Mouse (Mus musculus) stomach, postnatal 0 days (tissue): ENCODE results near the gene Cnga4. TPM values are rescaled to one million over a fixed set of nuclear protein-coding genes. Genes with fewer than 3 reads are reported as not detected.

Experiments
- ATAC-seq: fragments of 200-750 bp; cut with Nextera tagmentation; 2 replicates; pipeline ENCODE4 v1.8.0; 2017; ENCODE audit not compliant: low FRiP score, low TSS enrichment
- DNase-seq: peaks from one replicate; pipeline ENCODE4 v3.0.0-alpha.2; 2016; ENCODE audit warnings: low spot score
- H3K27ac ChIP-seq: fragments of 300-500 bp; sonication (generic); replicated peaks from 2 replicates; pipeline ENCODE4 v1.5.1; 2014; ENCODE audit warnings: mild to moderate bottlenecking, control low read depth
- H3K27me3 ChIP-seq: fragments of 300-500 bp; sonication (generic); 2 replicates; pipeline ENCODE4 v1.6.1; 2014; ENCODE audit warnings: low read length; ENCODE audit not compliant: control insufficient read depth, insufficient read depth
- H3K36me3 ChIP-seq: fragments of 300-500 bp; sonication (generic); 2 replicates; pipeline ENCODE4 v1.6.1; 2014; ENCODE audit warnings: low read length, mixed read lengths; ENCODE audit not compliant: control insufficient read depth, insufficient read depth
- H3K4me1 ChIP-seq: fragments of 300-500 bp; sonication (generic); replicated peaks from 2 replicates; pipeline ENCODE4 v1.6.1; 2014; ENCODE audit warnings: antibody characterized with exemption; ENCODE audit not compliant: control insufficient read depth, insufficient read depth
- H3K4me2 ChIP-seq: fragments of 300-500 bp; sonication (generic); replicated peaks from 2 replicates; pipeline ENCODE4 v1.6.1; 2014; ENCODE audit warnings: low read depth, mild to moderate bottlenecking, control low read depth, moderate library complexity
- H3K4me3 ChIP-seq: fragments of 300-500 bp; sonication (generic); 2 replicates; pipeline ENCODE4 v1.5.1; 2014; ENCODE audit warnings: low read depth, low read length, control low read depth
- H3K9ac ChIP-seq: fragments of 300-500 bp; sonication (generic); 2 replicates; pipeline ENCODE4 v1.6.1; 2014; ENCODE audit warnings: mild to moderate bottlenecking, low read length, control low read depth, mixed read lengths
- H3K9me3 ChIP-seq: fragments of 300-500 bp; sonication (generic); 2 replicates; pipeline ENCODE4 v1.6.1; 2016; ENCODE audit warnings: low read length; ENCODE audit not compliant: control insufficient read depth
- CTCF ChIP-seq: IDR thresholded peaks from 2 replicates; pipeline ENCODE4 v1.5.1; 2016; ENCODE audit warnings: antibody characterized with exemption, low read depth, mild to moderate bottlenecking, moderate library complexity
- EP300 ChIP-seq: optimal IDR thresholded peaks from 2 replicates; pipeline ENCODE3; 2016; ENCODE audit warnings: antibody characterized with exemption
- WGBS: fragments of 180-500 bp; shearing (Covaris S2); extraction: QIAGEN DNeasy Blood & Tissue Kit; methylation state at CpG from one replicate; pipeline ENCODE4 v1.1.7; 2014; 5-methylcytosine and 5-hydroxymethylcytosine counted together
- polyA plus RNA-seq: library from polyadenylated mRNA; unstranded; fragments of >200 nt; fragmentation: Nextera tagmentation; extraction: Ambion mirVana; gene quantifications from 2 replicates; pipeline ENCODE4 v1.2.1, GENCODE M21; 2015

The Cnga4 gene
- polyA plus RNA-seq, 1 experiment from 2014 or later: not detected

DNA sequence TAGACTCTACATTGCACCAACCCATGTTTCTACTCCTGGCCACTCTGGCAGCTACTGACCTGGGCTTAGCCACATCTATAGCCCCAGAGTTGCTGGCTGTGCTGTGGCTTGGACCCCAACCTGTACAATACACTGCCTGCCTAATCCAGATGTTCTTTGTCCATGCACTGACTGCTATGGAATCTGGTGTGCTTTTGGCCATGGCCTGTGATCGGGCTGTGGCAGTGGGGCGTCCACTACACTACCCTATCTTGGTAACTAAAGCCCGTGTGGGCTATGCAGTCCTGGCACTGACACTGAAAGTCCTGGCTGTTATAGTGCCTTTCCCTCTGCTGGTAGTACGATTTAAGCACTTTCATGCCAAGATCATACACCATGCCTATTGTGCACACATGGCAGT, 35.8 kb upstream of the Cnga4 start:
- no peak overlapping the region for H3K4me2 ChIP-seq
- H3K27me3 ChIP-seq: no peaks in the 10 kb centered on the region
- no peak overlapping the region for H3K9ac ChIP-seq
- no peaks in the 10 kb centered on the region for H3K36me3 ChIP-seq
- ATAC-seq (no peak), DNase-seq (no peak)
- no peak overlapping the region for H3K4me3 ChIP-seq
- no peak overlapping the region for H3K27ac ChIP-seq
- 90% methylated on average over 4 of the region's 4 CpGs for WGBS
- no peaks in the 10 kb centered on the region for H3K4me1 ChIP-seq
- no peaks in the 10 kb centered on the region for H3K9me3 ChIP-seq
- TF ChIP-seq CTCF: no peak

DNA sequence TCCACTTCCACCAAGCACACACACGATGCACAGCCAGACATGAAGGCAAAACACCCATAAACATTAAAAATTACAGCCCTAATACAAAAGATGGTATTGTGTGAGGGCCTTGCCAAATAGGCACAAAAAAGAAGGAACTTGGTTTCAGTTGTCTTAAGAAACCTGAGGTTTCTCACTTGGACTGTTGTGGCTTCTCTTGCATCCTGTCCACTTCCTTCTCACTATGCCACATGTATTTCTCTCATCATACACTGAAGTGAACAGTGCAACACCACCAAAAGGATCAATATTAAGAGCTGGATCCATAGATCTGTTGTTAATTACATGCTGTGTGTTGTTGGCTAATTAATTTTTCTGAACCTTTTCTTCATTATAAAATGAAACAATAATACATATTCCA, 31.5 kb upstream of the Cnga4 start:
- Histone ChIP-seq H3K4me1 (no peaks in the 10 kb centered on the region), H3K4me3 (no peak overlapping the region), H3K4me2 (no peak overlapping the region), H3K36me3 (peaks cover 4% of the 10 kb centered on the region), H3K27me3 (no peaks in the 10 kb centered on the region), H3K9me3 (no peaks in the 10 kb centered on the region), H3K9ac (no peak overlapping the region), H3K27ac (no peak overlapping the region)
- WGBS: 72% methylated on average over 1 of the region's 1 CpGs
- no peak for ATAC-seq
- TF ChIP-seq CTCF: no peak
- no peak for TF ChIP-seq EP300
- DNase-seq: no peak

DNA sequence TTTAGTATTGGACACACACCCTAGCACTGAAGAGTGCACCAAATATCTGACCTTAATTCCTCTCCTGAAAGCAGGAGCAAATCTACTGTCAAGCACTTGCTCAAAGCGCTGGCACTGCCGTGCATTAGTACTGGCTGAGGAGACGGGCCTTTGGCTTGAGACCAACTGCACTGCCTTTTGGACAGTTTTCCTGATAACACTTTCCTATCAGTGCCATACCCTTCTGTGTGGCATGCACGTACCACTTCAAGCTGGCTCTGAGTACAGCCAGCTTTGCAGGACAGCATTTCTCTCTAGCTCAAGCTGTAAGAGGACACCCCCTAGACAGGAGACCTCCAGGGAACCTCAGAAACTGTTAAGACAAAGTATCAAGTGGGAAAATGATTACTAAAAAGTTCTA, 30.9 kb upstream of the Cnga4 start:
- TF ChIP-seq CTCF: no peak
- TF ChIP-seq EP300: no peak
- Histone ChIP-seq H3K4me1 (no peaks in the 10 kb centered on the region), H3K4me2 (no peak overlapping the region), H3K27me3 (no peaks in the 10 kb centered on the region), H3K36me3 (peaks cover 7% of the 10 kb centered on the region), H3K9ac (no peak overlapping the region), H3K9me3 (no peaks in the 10 kb centered on the region), H3K27ac (no peak overlapping the region), H3K4me3 (no peak overlapping the region)
- DNase-seq (peak; percentile 30), ATAC-seq (no peak)
- 72% methylated on average over 4 of the region's 4 CpGs for WGBS

DNA sequence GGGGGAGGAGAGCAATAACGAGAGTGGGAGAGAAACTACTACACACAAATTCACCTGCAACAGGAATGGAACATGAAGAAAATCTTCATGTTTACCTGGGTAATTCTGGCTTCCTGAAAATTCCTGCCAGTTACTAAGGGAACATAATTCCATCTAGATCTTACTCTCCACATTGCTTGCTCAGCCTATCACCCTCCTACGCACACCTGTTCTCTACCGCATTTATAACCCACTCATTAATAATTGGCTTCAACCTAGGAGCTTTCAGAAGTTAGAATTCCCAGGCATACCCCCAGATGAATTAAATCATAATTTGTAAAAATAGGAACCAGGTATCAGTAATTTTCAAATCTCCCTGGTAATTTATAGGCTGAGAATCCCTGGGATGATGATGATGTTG, 30.4 kb upstream of the Cnga4 start:
- Histone ChIP-seq H3K27ac (no peak overlapping the region), H3K4me1 (no peaks in the 10 kb centered on the region), H3K27me3 (no peaks in the 10 kb centered on the region), H3K4me3 (no peak overlapping the region), H3K9me3 (no peaks in the 10 kb centered on the region), H3K36me3 (peaks cover 10% of the 10 kb centered on the region), H3K9ac (no peak overlapping the region), H3K4me2 (no peak overlapping the region)
- ATAC-seq: no peak
- TF ChIP-seq CTCF (no peak), EP300 (no peak)
- DNase-seq: no peak
- 83% methylated on average over 3 of the region's 3 CpGs for WGBS

DNA sequence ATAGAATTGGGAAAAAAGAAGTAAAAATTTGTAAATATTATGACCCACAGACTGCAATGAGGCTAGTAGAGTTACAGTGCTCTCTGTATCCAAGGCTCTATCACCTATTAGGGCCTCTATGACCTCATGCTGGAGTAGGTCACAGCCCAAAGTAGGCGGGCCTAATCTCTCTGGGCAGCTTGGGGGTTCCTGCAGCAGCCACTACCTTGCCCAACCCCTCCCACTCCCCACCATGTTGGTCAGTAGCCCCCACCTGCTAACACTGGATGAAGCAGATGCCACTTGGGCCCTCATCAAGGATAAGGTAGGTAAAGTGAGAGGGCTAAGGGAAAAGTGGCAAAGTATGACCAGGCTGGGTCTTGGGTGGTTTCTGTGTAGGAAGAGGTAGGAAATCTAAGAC, 29.5 kb upstream of the Cnga4 start, which contains the start of gene Gm5901:
TSS of gene Gm5901 (plus strand) at position 173 of the 400 bp plus-strand sequence.
- Histone ChIP-seq H3K9me3 (no peaks in the 10 kb centered on the region), H3K27me3 (no peaks in the 10 kb centered on the region), H3K9ac (no peak within 1 kb of the TSS), H3K4me3 (no peak within 1 kb of the TSS), H3K27ac (no peak within 1 kb of the TSS), H3K4me2 (no peak within 1 kb of the TSS), H3K4me1 (no peaks in the 10 kb centered on the region), H3K36me3 (peaks cover 10% of the 10 kb centered on the region)
- 71% methylated on average over 1 of the region's 1 CpGs for WGBS
- TF ChIP-seq CTCF (no peak), EP300 (no peak)
- ATAC-seq (no peak), DNase-seq (no peak)

DNA sequence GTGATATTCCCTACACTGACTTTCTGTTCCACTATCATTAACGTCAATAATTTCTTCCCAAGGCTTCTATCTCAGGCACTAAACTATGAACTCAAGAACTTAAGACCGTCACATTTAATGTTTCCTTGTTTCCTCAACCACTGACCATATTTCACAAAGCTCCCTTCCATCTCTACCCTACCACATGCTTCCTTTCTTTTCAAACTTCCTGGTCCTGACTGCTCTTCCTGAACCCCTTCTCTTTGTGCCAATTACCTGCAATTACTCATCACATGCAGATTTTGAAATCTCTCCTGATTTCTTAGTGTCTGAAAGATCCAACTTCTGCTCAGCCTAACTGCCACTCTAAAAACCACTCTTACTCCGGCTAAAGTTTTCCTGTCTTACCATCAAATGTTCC, 24.0 kb upstream of the Cnga4 start:
- TF ChIP-seq CTCF: no peak
- no peak for ATAC-seq
- WGBS: 90% methylated on average over 3 of the region's 3 CpGs
- H3K27ac ChIP-seq: no peak overlapping the region
- no peak overlapping the region for H3K9ac ChIP-seq
- DNase-seq: no peak
- no peaks in the 10 kb centered on the region for H3K4me1 ChIP-seq
- H3K4me2 ChIP-seq: no peak overlapping the region
- H3K9me3 ChIP-seq: no peaks in the 10 kb centered on the region
- H3K36me3 ChIP-seq: peaks cover 37% of the 10 kb centered on the region
- H3K27me3 ChIP-seq: no peaks in the 10 kb centered on the region
- H3K4me3 ChIP-seq: no peak overlapping the region

DNA sequence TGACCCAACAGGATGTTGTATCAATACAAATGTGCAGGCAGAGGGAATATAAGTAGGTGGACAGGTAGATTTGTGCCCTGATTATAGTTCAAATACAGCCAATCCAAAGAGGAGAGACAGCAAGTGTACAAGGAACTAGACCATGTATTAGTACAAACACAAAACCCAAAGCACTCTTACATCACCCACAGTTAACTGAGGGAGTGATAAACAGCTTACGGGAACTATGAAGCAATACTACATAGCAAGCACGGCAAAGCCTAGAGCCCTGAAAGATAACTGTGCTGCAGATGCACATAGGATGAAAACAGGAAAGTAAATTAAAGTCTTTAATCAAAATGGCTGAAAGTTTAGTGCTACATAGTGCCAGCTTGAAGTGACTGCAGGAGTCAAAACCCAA, 16.7 kb upstream of the Cnga4 start:
- Histone ChIP-seq H3K4me1 (no peaks in the 10 kb centered on the region), H3K36me3 (peaks cover 36% of the 10 kb centered on the region), H3K4me2 (no peak overlapping the region), H3K9ac (no peak overlapping the region), H3K27me3 (no peaks in the 10 kb centered on the region), H3K9me3 (no peaks in the 10 kb centered on the region), H3K4me3 (no peak overlapping the region), H3K27ac (no peak overlapping the region)
- TF ChIP-seq EP300: no peak
- TF ChIP-seq CTCF: no peak
- 92% methylated on average over 2 of the region's 2 CpGs for WGBS
- ATAC-seq (no peak), DNase-seq (no peak)
